Mouse (Mus musculus) hindbrain, embryonic 16.5 days (tissue): Measurements from ENCODE around the gene Prss46. TPM values are rescaled to one million over a fixed set of nuclear protein-coding genes. Genes with fewer than 3 reads are reported as not detected.

ENCODE experiments used
- ATAC-seq: fragments of 200-750 bp; cut with Nextera tagmentation; 2 replicates; pipeline ENCODE4 v1.8.0; 2017; ENCODE audit warnings: moderate TSS enrichment, moderate library complexity
- H3K27ac ChIP-seq: fragments of 300-500 bp; sonication (generic); 2 replicates; pipeline ENCODE4 v1.5.1; 2014; ENCODE audit warnings: low read depth, mild to moderate bottlenecking, control low read depth, low read length, moderate library complexity
- H3K27me3 ChIP-seq: fragments of 300-500 bp; sonication (generic); replicated peaks from 2 replicates; pipeline ENCODE4 v1.6.1; 2014; ENCODE audit warnings: low read length; ENCODE audit not compliant: control insufficient read depth, insufficient read depth
- H3K36me3 ChIP-seq: fragments of 300-500 bp; sonication (generic); 2 replicates; pipeline ENCODE4 v1.6.1; 2014; ENCODE audit warnings: mild to moderate bottlenecking, low read length, moderate library complexity, mixed read lengths; ENCODE audit not compliant: control insufficient read depth, insufficient read depth
- H3K4me1 ChIP-seq: fragments of 300-500 bp; sonication (generic); 2 replicates; pipeline ENCODE4 v1.6.1; 2014; ENCODE audit warnings: low read depth, low read length; ENCODE audit not compliant: control insufficient read depth, insufficient read depth
- H3K4me2 ChIP-seq: fragments of 300-500 bp; sonication (generic); 2 replicates; pipeline ENCODE4 v1.6.1; 2014; ENCODE audit warnings: mild to moderate bottlenecking, low read length, control low read depth, moderate library complexity
- H3K4me3 ChIP-seq: fragments of 300-500 bp; sonication (generic); 2 replicates; pipeline ENCODE4 v1.5.1; 2014; ENCODE audit warnings: mild to moderate bottlenecking, low read length, control low read depth, moderate library complexity
- H3K9ac ChIP-seq: fragments of 300-500 bp; sonication (generic); 2 replicates; pipeline ENCODE4 v1.6.1; 2014; ENCODE audit warnings: low read depth, mild to moderate bottlenecking, control low read depth, low read length, moderate library complexity
- H3K9me3 ChIP-seq: fragments of 300-500 bp; sonication (generic); 2 replicates; pipeline ENCODE4 v1.6.1; 2014; ENCODE audit warnings: mild to moderate bottlenecking, low read length, moderate library complexity; ENCODE audit not compliant: control insufficient read depth
- WGBS: fragments of 180-500 bp; shearing (Covaris S2); extraction: QIAGEN DNeasy Blood & Tissue Kit; methylation state at CpG from one replicate; pipeline ENCODE4 v1.1.7; 2014; 5-methylcytosine and 5-hydroxymethylcytosine counted together
- polyA plus RNA-seq: library from polyadenylated mRNA; unstranded; fragments of >200 nt; fragmentation: Nextera tagmentation; extraction: Ambion mirVana; gene quantifications from 2 replicates; pipeline ENCODE4 v1.2.1, GENCODE M21; 2015

Prss46 gene
- polyA plus RNA-seq, 1 experiment from 2014 or later = not detected

GRCm38 (mm10) chr9:110855903-110856302 lies 11.6 kb downstream of the Prss46 start:
- Histone ChIP-seq H3K4me2 (no peak overlapping the region), H3K9me3 (no peaks in the 10 kb centered on the region), H3K4me1 (no peaks in the 10 kb centered on the region; the same call in none of the 2 replicates), H3K36me3 (no peaks in the 10 kb centered on the region), H3K27ac (no peak overlapping the region), H3K27me3 (peaks cover 5% of the 10 kb centered on the region; the same call in 1 of the 2 replicates), H3K4me3 (no peak overlapping the region), H3K9ac (no peak overlapping the region)
- no peak for ATAC-seq
- WGBS = 82% methylated on average over 7 of the region's 7 CpGs

- H3K27ac ChIP-seq = no peak overlapping the region
- no peak for ATAC-seq
- H3K4me3 ChIP-seq = no peak overlapping the region
- H3K9ac ChIP-seq = no peak overlapping the region
- peaks cover 5% of the 10 kb centered on the region; the same call in 1 of the 2 replicates for H3K27me3 ChIP-seq
- no peaks in the 10 kb centered on the region for H3K36me3 ChIP-seq
- 65% methylated on average over 4 of the region's 4 CpGs for WGBS
- H3K4me1 ChIP-seq = no peaks in the 10 kb centered on the region; the same call in none of the 2 replicates
- no peak overlapping the region for H3K4me2 ChIP-seq
- H3K9me3 ChIP-seq = no peaks in the 10 kb centered on the region
Measured at GRCm38 (mm10) chr9:110856920-110857319, 12.6 kb downstream of the Prss46 start.

GRCm38 (mm10) chr9:110857781-110858472 lies 13.6 kb downstream of the Prss46 start, which contains the start of gene Prss50:
Gene Prss50, plus strand, starts transcription at chr9:110857967.
- Histone ChIP-seq H3K9me3 (no peaks in the 10 kb centered on the region), H3K4me1 (no peaks in the 10 kb centered on the region; the same call in none of the 2 replicates), H3K9ac (peak within 1 kb of the TSS; percentile 35), H3K27ac (no peak within 1 kb of the TSS), H3K4me3 (peak within 1 kb of the TSS; percentile 31), H3K36me3 (no peaks in the 10 kb centered on the region), H3K4me2 (peak within 1 kb of the TSS; percentile 55), H3K27me3 (peaks cover 5% of the 10 kb centered on the region; the same call in 1 of the 2 replicates)
- WGBS = 7% methylated on average over 49 of the region's 50 CpGs
- no peak for ATAC-seq

GRCm38 (mm10) chr9:110858523-110858922 lies 14.2 kb downstream of the Prss46 start:
- ATAC-seq = no peak
- no peak overlapping the region for H3K4me3 ChIP-seq
- WGBS = 50% methylated on average over 5 of the region's 5 CpGs
- H3K9me3 ChIP-seq = no peaks in the 10 kb centered on the region
- peaks cover 5% of the 10 kb centered on the region; the same call in 1 of the 2 replicates for H3K27me3 ChIP-seq
- H3K4me1 ChIP-seq = no peaks in the 10 kb centered on the region; the same call in none of the 2 replicates
- H3K27ac ChIP-seq = no peak overlapping the region
- no peaks in the 10 kb centered on the region for H3K36me3 ChIP-seq
- H3K9ac ChIP-seq = no peak overlapping the region
- no peak overlapping the region for H3K4me2 ChIP-seq

- H3K4me2 ChIP-seq = no peak overlapping the region
- peaks cover 5% of the 10 kb centered on the region; the same call in 1 of the 2 replicates for H3K27me3 ChIP-seq
- ATAC-seq = no peak
- WGBS = 80% methylated on average over 5 of the region's 5 CpGs
- H3K9me3 ChIP-seq = no peaks in the 10 kb centered on the region
- H3K9ac ChIP-seq = no peak overlapping the region
- H3K36me3 ChIP-seq = no peaks in the 10 kb centered on the region
- no peaks in the 10 kb centered on the region; the same call in none of the 2 replicates for H3K4me1 ChIP-seq
- H3K4me3 ChIP-seq = no peak overlapping the region
- no peak overlapping the region for H3K27ac ChIP-seq
Measured at GRCm38 (mm10) chr9:110858967-110859596, 14.8 kb downstream of the Prss46 start.

GRCm38 (mm10) chr9:110871030-110871429 lies 26.7 kb downstream of the Prss46 start:
- no peak for ATAC-seq
- Histone ChIP-seq H3K4me1 (peaks cover 23% of the 10 kb centered on the region), H3K27ac (no peak overlapping the region), H3K9me3 (no peaks in the 10 kb centered on the region), H3K4me2 (no peak overlapping the region), H3K9ac (no peak overlapping the region), H3K4me3 (no peak overlapping the region), H3K36me3 (no peaks in the 10 kb centered on the region), H3K27me3 (no peaks in the 10 kb centered on the region; the same call in 1 of the 2 replicates)
- WGBS = 22% methylated on average over 7 of the region's 7 CpGs

- Histone ChIP-seq H3K9me3 (no peaks in the 10 kb centered on the region), H3K36me3 (no peaks in the 10 kb centered on the region), H3K9ac (peak overlapping the region; percentile 61), H3K27me3 (no peaks in the 10 kb centered on the region; the same call in 1 of the 2 replicates), H3K27ac (peak overlapping the region; percentile 58), H3K4me3 (peak overlapping the region; percentile 43), H3K4me2 (peak overlapping the region; percentile 72), H3K4me1 (peaks cover 25% of the 10 kb centered on the region)
- WGBS = 5% methylated on average over 39 of the region's 40 CpGs
- peak; percentile 81 for ATAC-seq
Measured at GRCm38 (mm10) chr9:110873681-110874659, 29.7 kb downstream of the Prss46 start.

- Histone ChIP-seq H3K27me3 (peaks cover 1% of the 10 kb centered on the region; the same call in 1 of the 2 replicates), H3K27ac (peak overlapping the region; percentile 58), H3K36me3 (no peaks in the 10 kb centered on the region), H3K4me1 (peaks cover 30% of the 10 kb centered on the region), H3K4me3 (no peak overlapping the region), H3K9ac (no peak overlapping the region), H3K4me2 (peak overlapping the region; percentile 72), H3K9me3 (no peaks in the 10 kb centered on the region)
- peak; percentile 38 for ATAC-seq
- WGBS = 0% methylated on average over 3 of the region's 3 CpGs
Measured at GRCm38 (mm10) chr9:110874660-110875191, 30.4 kb downstream of the Prss46 start.
